Mouse (Mus musculus) 416B (cell line): Measurements from ENCODE around the gene Fem1a.
"Not testable (repeated sequence)": the region's sequence is repeated elsewhere in the genome, so short reads cannot be mapped to it uniquely, and the experiment has no call there.

Experiments
- DNase-seq: peaks from one replicate; pipeline ENCODE4 v3.0.0; 2011; ENCODE audit warnings: low read depth

Fem1a gene

DNA sequence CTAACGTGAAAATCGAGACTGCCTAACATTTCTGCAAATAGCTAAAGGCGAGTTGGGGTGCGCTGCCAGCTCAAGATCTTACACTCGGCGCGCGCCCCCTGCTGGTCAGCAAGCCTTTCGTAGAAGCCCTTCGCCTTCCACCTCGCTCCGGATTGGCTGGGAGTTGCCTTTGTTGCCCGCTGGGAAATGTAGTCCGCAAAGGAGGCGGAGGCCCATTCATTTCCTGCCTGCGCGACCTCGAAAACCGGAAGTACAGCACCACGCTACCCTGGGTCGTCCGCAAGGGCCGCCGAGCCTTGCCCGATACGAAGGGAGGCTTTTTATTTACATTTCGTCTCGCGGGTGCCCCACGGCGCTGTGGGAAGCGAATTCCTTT lies 759 bp upstream of the Fem1a start:
- DNase-seq = peak; percentile 100

- peak; percentile 35 for DNase-seq
Observed at GRCm38 (mm10) chr17:56257181-56257894, 728 bp downstream of the Fem1a start.

- DNase-seq = not testable (repeated sequence)
Observed at GRCm38 (mm10) chr17:56258269-56258668, 1.7 kb downstream of the Fem1a start.

GRCm38 (mm10) chr17:56258812-56259211 lies 2.2 kb downstream of the Fem1a start:
- not testable (repeated sequence) for DNase-seq

GRCm38 (mm10) chr17:56259301-56260037 lies 2.9 kb downstream of the Fem1a start:
- no peak for DNase-seq

DNA sequence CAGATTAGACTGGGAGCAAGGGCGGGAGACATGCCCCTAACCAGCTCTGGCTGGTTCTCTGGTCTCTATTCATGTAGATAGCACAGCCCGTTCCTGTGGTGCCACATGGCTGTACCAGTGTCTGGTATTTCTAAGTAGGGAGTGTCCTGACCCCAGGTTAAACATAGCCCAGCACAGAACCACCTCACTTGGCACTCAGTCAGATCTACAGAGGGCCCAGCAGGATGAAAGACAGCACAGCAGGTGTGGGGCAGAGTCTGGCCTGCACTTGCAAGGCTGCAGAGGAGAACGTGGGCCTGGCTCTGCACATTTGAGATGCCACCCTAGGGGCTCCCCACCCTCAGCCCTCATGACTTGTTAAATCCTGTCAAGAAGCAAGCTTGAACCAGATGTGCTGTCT lies 4.6 kb downstream of the Fem1a start:
- no peak for DNase-seq

- DNase-seq = no peak
Observed at GRCm38 (mm10) chr17:56262645-56263094, 6.1 kb downstream of the Fem1a start.

DNA sequence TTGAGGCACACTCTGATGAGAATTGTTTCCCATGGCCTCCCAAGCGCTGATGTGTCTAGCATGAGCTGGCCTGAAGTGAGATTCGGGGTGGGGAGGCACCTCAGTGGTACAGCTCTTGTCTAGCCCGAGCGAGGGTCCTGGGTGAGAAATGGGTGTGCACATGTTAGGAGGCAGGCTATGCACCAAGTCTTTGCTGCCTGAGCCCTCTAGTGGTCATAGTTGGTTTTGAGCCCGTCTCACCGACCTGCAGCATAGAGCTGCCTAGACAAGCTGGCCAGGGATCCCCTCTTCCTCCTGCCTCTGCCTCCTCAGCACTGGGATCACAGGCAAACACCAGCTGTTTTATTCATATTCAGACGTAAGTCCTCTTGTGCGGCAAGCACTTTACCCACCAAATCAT lies 7.4 kb downstream of the Fem1a start:
- DNase-seq = peak; percentile 82

DNA sequence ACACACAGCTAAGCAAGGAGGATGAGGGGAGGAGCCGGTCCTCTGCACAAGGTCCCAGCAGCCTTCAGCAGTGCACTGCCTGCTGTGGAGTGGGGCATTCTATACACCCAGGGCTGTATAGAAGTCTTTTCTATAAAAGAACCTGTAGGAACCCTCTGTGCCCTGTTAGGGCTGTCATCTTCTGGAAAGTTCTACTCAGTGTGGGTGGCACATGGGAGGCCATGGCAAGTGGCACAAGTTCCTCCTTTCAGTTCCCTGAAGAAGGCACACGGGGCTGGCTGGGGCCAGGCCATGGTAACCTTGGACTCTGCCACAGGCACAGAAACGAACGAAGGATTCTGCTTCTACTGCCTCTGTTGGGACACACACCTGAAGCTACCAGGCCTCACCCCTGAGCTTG lies 8.4 kb downstream of the Fem1a start:
- DNase-seq = no peak

- peak; percentile 88 for DNase-seq
Observed at GRCm38 (mm10) chr17:56265869-56266268, 9.3 kb downstream of the Fem1a start.

GRCm38 (mm10) chr17:56266271-56266670 lies 9.7 kb downstream of the Fem1a start:
- peak; percentile 85 for DNase-seq

- DNase-seq = peak; percentile 95
Observed at GRCm38 (mm10) chr17:56269153-56269630, 12.6 kb downstream of the Fem1a start.

DNA sequence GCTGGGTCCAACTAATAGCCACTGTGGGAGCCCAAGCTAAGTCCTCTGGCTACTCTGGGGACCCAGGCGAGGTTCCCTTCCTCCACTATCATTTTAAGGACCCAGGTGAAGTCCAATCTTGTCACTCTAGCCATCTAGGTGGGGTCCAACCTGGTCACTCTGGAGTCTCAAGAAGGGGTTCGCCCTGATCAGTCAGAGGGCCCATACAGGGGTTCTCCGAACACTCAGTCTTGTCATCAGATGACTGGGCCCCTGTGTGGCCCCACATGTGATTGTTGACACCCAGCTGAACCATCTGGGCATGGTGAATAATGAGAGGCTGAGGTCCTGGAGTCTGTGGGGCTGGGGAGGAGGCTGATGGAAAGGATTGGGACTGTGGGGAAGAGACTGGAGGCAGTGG lies 13.1 kb downstream of the Fem1a start:
- DNase-seq = no peak

DNA sequence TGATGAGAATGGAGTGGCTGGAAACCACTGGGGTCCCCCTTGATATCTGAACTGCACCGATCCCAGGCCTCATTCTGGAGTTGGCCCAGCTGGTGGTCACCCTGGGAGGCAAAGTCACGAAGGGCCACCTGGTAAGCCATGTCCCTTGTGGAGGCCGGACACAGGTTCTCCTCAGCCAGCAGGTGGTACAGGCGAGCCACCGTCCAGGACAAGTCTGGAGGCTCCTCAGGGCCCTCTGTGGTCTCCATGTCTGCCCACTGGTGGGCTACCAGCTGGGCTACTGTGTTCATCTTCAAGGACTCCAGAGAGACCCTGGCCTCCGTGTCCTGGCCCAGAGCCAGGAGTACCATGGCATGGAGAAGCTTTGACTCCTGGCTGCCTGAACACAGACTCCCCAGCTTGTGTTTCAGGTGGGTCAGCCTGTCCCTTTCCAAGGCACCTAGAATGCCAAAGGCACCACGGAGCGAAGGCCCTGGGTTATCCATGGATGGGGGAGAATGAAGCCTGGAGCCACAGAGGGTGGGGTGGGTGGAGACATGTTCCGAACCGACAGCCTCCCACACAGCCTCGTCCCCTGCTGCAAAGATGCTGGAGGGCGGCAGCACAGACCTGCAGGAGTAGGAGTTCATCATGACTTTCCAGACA lies 15.1 kb downstream of the Fem1a start:
- DNase-seq = no peak

DNA sequence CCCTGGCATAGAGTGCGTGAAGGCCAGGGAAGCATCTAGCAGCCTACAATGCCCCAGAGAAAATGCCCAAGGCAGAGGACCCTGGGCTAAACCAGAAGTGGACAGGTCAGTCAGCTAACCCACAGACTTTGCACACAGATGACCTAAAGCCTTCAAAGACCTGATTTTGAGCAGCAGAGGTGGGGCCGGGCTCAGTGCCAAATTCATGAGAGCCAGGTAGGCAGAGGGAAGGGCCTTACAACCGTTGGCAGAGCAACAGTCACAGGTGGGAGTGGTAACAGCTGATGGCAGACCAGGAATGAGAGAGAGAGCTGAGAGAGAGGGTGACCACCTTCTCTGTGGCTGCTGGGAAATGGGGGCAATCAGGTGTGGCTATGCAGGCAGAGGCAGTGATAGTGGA lies 16.0 kb downstream of the Fem1a start:
- DNase-seq = no peak

DNA sequence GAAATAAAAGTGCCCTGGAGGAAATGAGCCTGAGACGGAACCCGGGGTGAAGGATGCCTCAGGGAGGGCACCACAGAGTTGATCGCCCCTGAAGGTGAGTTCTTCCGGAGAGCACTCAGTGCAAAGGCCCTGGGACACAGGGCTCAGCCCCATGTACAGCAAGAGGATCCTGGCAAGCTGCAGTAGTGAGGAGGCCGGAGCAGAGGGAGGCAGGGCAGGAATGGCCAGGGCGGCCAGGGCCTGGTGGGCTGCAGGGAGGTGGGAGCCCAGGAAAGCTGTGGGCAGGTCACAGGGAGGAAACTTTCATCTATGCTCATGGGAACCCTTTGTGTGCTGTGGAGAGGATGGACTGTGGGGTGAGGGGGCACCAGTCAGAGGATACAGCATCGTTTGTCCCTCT lies 16.9 kb downstream of the Fem1a start:
- DNase-seq = no peak

- DNase-seq = no peak
Observed at GRCm38 (mm10) chr17:56273986-56274385, 17.4 kb downstream of the Fem1a start.

DNA sequence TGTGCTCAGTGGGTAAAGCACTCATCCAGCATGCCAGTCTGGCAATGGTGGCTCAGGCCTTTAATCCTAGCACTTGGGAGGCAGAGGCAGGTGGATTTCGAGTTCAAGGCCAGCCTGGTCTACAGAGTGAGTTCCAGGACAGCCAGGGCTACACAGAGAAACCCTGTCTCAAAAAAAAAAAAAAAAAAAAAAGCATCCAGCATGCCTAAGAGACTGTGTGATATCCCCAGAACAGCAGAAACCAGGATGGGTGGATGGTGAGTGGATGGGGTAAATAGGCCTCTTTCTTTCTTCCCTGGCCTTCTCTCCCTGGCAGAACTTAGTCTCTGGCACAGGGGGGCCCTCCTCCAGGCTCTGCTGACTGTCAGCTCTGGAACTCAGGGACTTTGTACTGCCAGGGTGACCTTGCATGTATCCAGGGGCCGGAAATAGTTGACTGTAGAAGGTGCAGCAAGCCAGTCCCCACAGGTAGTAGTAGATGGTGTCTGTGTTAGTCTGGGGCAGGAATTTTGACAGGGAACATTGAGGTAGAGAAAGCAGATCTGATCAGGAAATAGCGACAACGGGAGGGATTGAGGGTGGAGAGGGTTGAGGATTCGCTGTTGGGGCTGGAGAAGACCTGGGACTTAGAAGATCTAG lies 19.4 kb downstream of the Fem1a start:
- DNase-seq = peak; percentile 46

DNA sequence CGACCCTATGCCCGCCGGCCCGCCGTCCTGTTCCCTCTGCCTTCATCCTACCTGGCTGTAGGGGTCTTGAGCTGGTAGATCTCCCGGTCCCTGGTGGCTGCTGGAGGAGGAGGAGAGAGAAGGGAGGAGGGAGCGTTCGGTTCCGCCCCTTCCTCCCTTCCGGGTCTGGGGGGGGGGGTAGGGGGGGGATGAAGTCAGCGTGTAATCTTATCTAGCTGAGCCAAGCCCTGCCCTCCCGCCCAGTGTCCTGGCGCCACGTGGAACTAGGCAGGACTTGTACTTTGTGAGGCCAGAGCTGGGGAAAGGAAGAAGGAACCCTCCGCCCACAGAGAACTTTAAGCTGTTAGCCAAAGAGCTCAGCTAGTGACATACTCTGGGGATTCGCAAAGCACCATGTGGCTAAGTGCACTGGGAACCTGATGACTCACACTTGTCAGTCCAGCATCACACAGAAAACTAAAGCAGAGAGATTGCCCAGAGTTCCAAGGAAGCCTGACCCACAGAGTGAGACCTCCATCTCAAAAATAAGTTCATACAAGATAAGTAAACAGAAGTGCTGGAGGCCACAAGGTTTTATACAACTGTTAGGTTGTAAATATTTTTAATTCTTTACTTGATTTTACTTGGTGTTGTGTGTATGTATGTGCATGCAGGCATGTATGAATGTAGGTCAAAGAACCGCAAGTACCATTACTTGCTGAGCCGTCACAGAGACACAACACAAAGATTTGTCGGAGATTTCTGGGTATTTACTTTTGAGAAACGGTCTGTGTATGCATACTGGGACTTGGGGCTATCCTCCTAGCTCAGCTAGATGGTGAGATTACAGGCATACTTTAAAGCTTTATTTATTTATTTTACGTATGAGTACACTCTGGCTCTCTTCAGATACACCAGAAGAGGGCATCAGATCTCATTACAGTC lies 20.3 kb downstream of the Fem1a start, which contains the start of gene Ticam1:
Gene Ticam1 (minus strand): TSS at position 144 of the 924 bp plus-strand sequence.
- peak; percentile 100 for DNase-seq

GRCm38 (mm10) chr17:56277567-56277893 lies 20.9 kb downstream of the Fem1a start:
- no peak for DNase-seq

DNA sequence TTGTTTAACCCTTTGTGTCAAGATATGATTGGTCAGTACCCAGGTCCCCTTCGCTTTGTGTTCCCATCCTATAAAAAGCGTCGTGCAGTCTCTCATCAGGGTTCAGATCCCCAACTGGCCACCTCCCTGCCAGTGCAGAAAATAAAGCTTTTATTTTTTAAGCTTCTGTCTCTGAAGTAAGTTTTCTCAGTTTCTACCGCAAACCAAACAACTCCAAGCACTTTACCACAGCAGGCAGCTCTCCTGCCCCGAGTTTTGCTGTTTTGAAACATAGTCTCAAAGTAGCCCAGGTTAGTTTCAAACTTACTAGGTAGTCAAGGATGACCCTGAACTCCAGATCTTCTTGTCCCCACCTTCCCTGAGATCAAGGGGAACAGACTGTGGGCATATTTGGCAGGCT lies 21.7 kb downstream of the Fem1a start:
- DNase-seq = no peak
